Mouse (Mus musculus) bone marrow macrophage, adult 2 months (primary cell): ENCODE results near the gene Mff.

Source experiments
- CTCF ChIP-seq: IDR thresholded peaks from 2 replicates; pipeline ENCODE4 v1.5.1; 2012; ENCODE audit warnings: low read depth, mild to moderate bottlenecking, low read length, moderate library complexity
- POLR2A ChIP-seq: IDR thresholded peaks from 2 replicates; pipeline ENCODE4 v1.6.1; 2012; ENCODE audit warnings: mild to moderate bottlenecking, low read depth, low read length, borderline replicate concordance

- no peak for TF ChIP-seq POLR2A
- TF ChIP-seq CTCF = no peak
Observed at GRCm38 (mm10) chr1:82733357-82733756, 8.7 kb downstream of the Mff start.
